Mouse (Mus musculus) embryonic facial prominence, embryonic 11.5 days (tissue): ENCODE data around the gene Foxn3. TPM values are rescaled to one million over a fixed set of nuclear protein-coding genes. Genes with fewer than 3 reads are reported as not detected.

ENCODE experiments used
- ATAC-seq: fragments of 200-750 bp; cut with Nextera tagmentation; replicated peaks from 2 replicates; pipeline ENCODE4 v1.8.0; 2017; ENCODE audit warnings: low read depth; ENCODE audit not compliant: insufficient number of reproducible peaks, low FRiP score, low TSS enrichment
- DNase-seq: peaks from one replicate; pipeline ENCODE4 v3.0.0-alpha.2; 2015; ENCODE audit warnings: low spot score
- H3K27ac ChIP-seq: fragments of 300-500 bp; sonication (generic); replicated peaks from 2 replicates; pipeline ENCODE4 v1.5.1; 2014; ENCODE audit warnings: mild to moderate bottlenecking, low read depth, low read length, control low read depth
- H3K27me3 ChIP-seq: fragments of 300-500 bp; sonication (generic); 2 replicates; pipeline ENCODE4 v1.6.1; 2014; ENCODE audit warnings: mild to moderate bottlenecking, low read length, moderate library complexity, mixed read lengths; ENCODE audit not compliant: control insufficient read depth, insufficient read depth
- H3K36me3 ChIP-seq: fragments of 300-500 bp; sonication (generic); replicated peaks from 2 replicates; pipeline ENCODE4 v1.6.1; 2014; ENCODE audit warnings: low read depth, mild to moderate bottlenecking, low read length, moderate library complexity, mixed read lengths; ENCODE audit not compliant: control insufficient read depth, insufficient read depth
- H3K4me1 ChIP-seq: fragments of 300-500 bp; sonication (generic); 2 replicates; pipeline ENCODE4 v1.6.1; 2014; ENCODE audit warnings: low read length, mixed read lengths; ENCODE audit not compliant: control insufficient read depth, insufficient read depth
- H3K4me2 ChIP-seq: fragments of 300-500 bp; sonication (generic); 2 replicates; pipeline ENCODE4 v1.6.1; 2014; ENCODE audit warnings: low read depth, mild to moderate bottlenecking, control low read depth, low read length, moderate library complexity
- H3K4me3 ChIP-seq: fragments of 300-500 bp; sonication (generic); 2 replicates; pipeline ENCODE4 v1.5.1; 2014; ENCODE audit warnings: low read depth, low read length, control low read depth
- H3K9ac ChIP-seq: fragments of 300-500 bp; sonication (generic); replicated peaks from 2 replicates; pipeline ENCODE4 v1.6.1; 2014; ENCODE audit warnings: mild to moderate bottlenecking, control low read depth, low read length
- H3K9me3 ChIP-seq: fragments of 300-500 bp; sonication (generic); replicated peaks from 2 replicates; pipeline ENCODE4 v1.6.1; 2016; ENCODE audit warnings: mild to moderate bottlenecking, low read length, inconsistent platforms, mixed read lengths; ENCODE audit not compliant: control insufficient read depth
- WGBS: fragments of 180-500 bp; shearing (Covaris S2); extraction: QIAGEN DNeasy Blood & Tissue Kit; methylation state at CpG from one replicate; pipeline ENCODE4 v1.1.7; 2014; 5-methylcytosine and 5-hydroxymethylcytosine counted together
- polyA plus RNA-seq: library from polyadenylated mRNA; unstranded; fragments of >200 nt; fragmentation: Nextera tagmentation; extraction: Ambion mirVana; gene quantifications from 2 replicates; pipeline ENCODE4 v1.2.1, GENCODE M21; 2014

Foxn3 gene
- polyA plus RNA-seq, 1 experiment from 2014 or later: 80.5 TPM

GRCm38 (mm10) chr12:99160061-99160460, 403.3 kb downstream of the Foxn3 start:
- Histone ChIP-seq H3K4me2 (no peak overlapping the region), H3K9ac (no peak overlapping the region), H3K27me3 (no peaks in the 10 kb centered on the region), H3K9me3 (no peaks in the 10 kb centered on the region), H3K36me3 (no peaks in the 10 kb centered on the region), H3K4me3 (no peak overlapping the region), H3K27ac (no peak overlapping the region), H3K4me1 (no peaks in the 10 kb centered on the region)
- ATAC-seq: no peak
- WGBS: 86% methylated on average over 8 of the region's 8 CpGs
- no peak for DNase-seq

- Histone ChIP-seq H3K27ac (no peak overlapping the region), H3K9me3 (no peaks in the 10 kb centered on the region), H3K36me3 (no peaks in the 10 kb centered on the region), H3K27me3 (no peaks in the 10 kb centered on the region), H3K4me3 (no peak overlapping the region), H3K9ac (no peak overlapping the region), H3K4me2 (no peak overlapping the region), H3K4me1 (no peaks in the 10 kb centered on the region)
- ATAC-seq (no peak), DNase-seq (no peak)
- WGBS: 93% methylated on average over 5 of the region's 5 CpGs
Observed at GRCm38 (mm10) chr12:99155904-99156303, 407.5 kb downstream of the Foxn3 start.

GRCm38 (mm10) chr12:99154230-99154629, 409.2 kb downstream of the Foxn3 start:
- no peak for DNase-seq
- Histone ChIP-seq H3K27me3 (no peaks in the 10 kb centered on the region), H3K9me3 (0 out of 2 replicates have a peak, but pooled peaks cover 2% of the 10 kb centered on the region), H3K9ac (no peak overlapping the region), H3K4me3 (no peak overlapping the region), H3K36me3 (no peaks in the 10 kb centered on the region), H3K4me1 (no peaks in the 10 kb centered on the region), H3K4me2 (no peak overlapping the region), H3K27ac (no peak overlapping the region)
- 89% methylated on average over 7 of the region's 7 CpGs for WGBS
- no peak for ATAC-seq

- ATAC-seq (no peak), DNase-seq (no peak)
- H3K4me1 ChIP-seq: no peaks in the 10 kb centered on the region
- H3K9ac ChIP-seq: no peak overlapping the region
- H3K9me3 ChIP-seq: 0 out of 2 replicates have a peak, but pooled peaks cover 2% of the 10 kb centered on the region
- no peaks in the 10 kb centered on the region for H3K27me3 ChIP-seq
- H3K4me2 ChIP-seq: no peak overlapping the region
- H3K27ac ChIP-seq: no peak overlapping the region
- no peak overlapping the region for H3K4me3 ChIP-seq
- 71% methylated on average over 10 of the region's 10 CpGs for WGBS
- H3K36me3 ChIP-seq: no peaks in the 10 kb centered on the region
Observed at GRCm38 (mm10) chr12:99153664-99154063, 409.7 kb downstream of the Foxn3 start.

GRCm38 (mm10) chr12:99150126-99150525, 413.3 kb downstream of the Foxn3 start:
- 0 out of 2 replicates have a peak, but pooled peaks cover 2% of the 10 kb centered on the region for H3K9me3 ChIP-seq

GRCm38 (mm10) chr12:99149193-99149592, 414.2 kb downstream of the Foxn3 start:
- no peaks in the 10 kb centered on the region for H3K36me3 ChIP-seq
- WGBS: 87% methylated on average over 6 of the region's 6 CpGs
- H3K9ac ChIP-seq: no peak overlapping the region
- ATAC-seq (no peak), DNase-seq (no peak)
- no peak overlapping the region for H3K4me3 ChIP-seq
- no peaks in the 10 kb centered on the region for H3K27me3 ChIP-seq
- no peaks in the 10 kb centered on the region for H3K4me1 ChIP-seq
- H3K4me2 ChIP-seq: no peak overlapping the region
- no peak overlapping the region for H3K27ac ChIP-seq
- 0 out of 2 replicates have a peak, but pooled peaks cover 2% of the 10 kb centered on the region for H3K9me3 ChIP-seq

More at GRCm38 (mm10) chr12:99150126-99150525, 413.3 kb downstream of the Foxn3 start:
- Histone ChIP-seq H3K36me3 (no peaks in the 10 kb centered on the region), H3K27me3 (no peaks in the 10 kb centered on the region), H3K27ac (no peak overlapping the region), H3K4me3 (no peak overlapping the region), H3K4me1 (no peaks in the 10 kb centered on the region), H3K4me2 (no peak overlapping the region), H3K9ac (no peak overlapping the region)
- DNase-seq (peak; percentile 51), ATAC-seq (no peak)
- WGBS: 40% methylated on average over 4 of the region's 4 CpGs
